Mouse (Mus musculus) R1 (cell line): Measurements from ENCODE around the gene Serinc3.

Experiments
- DNase-seq: peaks from one replicate; pipeline ENCODE4 v3.0.0-alpha.2; 2018; ENCODE audit warnings: low read depth, low spot score

Gene Serinc3

GRCm38 (mm10) chr2:163595119-163595518 lies 49.8 kb downstream of the Serinc3 start:
- DNase-seq: no peak

- no peak for DNase-seq
These were observed 51.2 kb downstream of the Serinc3 start for GRCm38 (mm10) chr2:163593636-163594282.

GRCm38 (mm10) chr2:163592084-163592483 lies 52.8 kb downstream of the Serinc3 start:
- DNase-seq: peak; percentile 49

GRCm38 (mm10) chr2:163590996-163591395 lies 53.9 kb downstream of the Serinc3 start:
- no peak for DNase-seq

GRCm38 (mm10) chr2:163590211-163590610 lies 54.7 kb downstream of the Serinc3 start:
- DNase-seq: no peak

- DNase-seq: no peak
These were observed 57.4 kb downstream of the Serinc3 start for GRCm38 (mm10) chr2:163587506-163587905.

GRCm38 (mm10) chr2:163586384-163587261 lies 58.3 kb downstream of the Serinc3 start:
- peak; percentile 55 for DNase-seq

GRCm38 (mm10) chr2:163584088-163584426 lies 60.9 kb downstream of the Serinc3 start:
- DNase-seq: no peak

GRCm38 (mm10) chr2:163583226-163584087 lies 61.5 kb downstream of the Serinc3 start:
- no peak for DNase-seq

- DNase-seq: no peak
These were observed 64.6 kb downstream of the Serinc3 start for GRCm38 (mm10) chr2:163580069-163580945.

- no peak for DNase-seq
These were observed 66.9 kb downstream of the Serinc3 start for GRCm38 (mm10) chr2:163577986-163578385.

- no peak for DNase-seq
These were observed 69.7 kb downstream of the Serinc3 start for GRCm38 (mm10) chr2:163575248-163575647.

- DNase-seq: no peak
These were observed 70.6 kb downstream of the Serinc3 start for GRCm38 (mm10) chr2:163574321-163574720.
